Mouse (Mus musculus) midbrain, embryonic 11.5 days (tissue): Measurements from ENCODE around the gene Usp24. TPM values are rescaled to one million over a fixed set of nuclear protein-coding genes. Genes with fewer than 3 reads are reported as not detected.
A peak's percentile ranks its signal among the peaks of the same experiment; 100 is the strongest.
"Not testable (repeated sequence)": the region's sequence is repeated elsewhere in the genome, so short reads cannot be mapped to it uniquely, and the experiment has no call there.

ENCODE experiments used
- ATAC-seq: fragments of 200-750 bp; cut with Nextera tagmentation; 2 replicates; pipeline ENCODE4 v1.8.0; 2017; ENCODE audit warnings: moderate TSS enrichment, moderate library complexity; ENCODE audit not compliant: low FRiP score
- DNase-seq: peaks from one replicate; pipeline ENCODE4 v3.0.0; 2015; ENCODE audit warnings: low spot score; ENCODE audit errors: missing footprints
- H3K27ac ChIP-seq: fragments of 300-500 bp; sonication (generic); 2 replicates; pipeline ENCODE4 v1.5.1; 2014; ENCODE audit warnings: low read depth, low read length
- H3K27me3 ChIP-seq: fragments of 300-500 bp; sonication (generic); 2 replicates; pipeline ENCODE4 v1.6.1; 2014; ENCODE audit warnings: mild to moderate bottlenecking, low read length, moderate library complexity, mixed read lengths; ENCODE audit not compliant: control insufficient read depth, insufficient read depth
- H3K36me3 ChIP-seq: fragments of 300-500 bp; sonication (generic); 2 replicates; pipeline ENCODE4 v1.6.1; 2014; ENCODE audit warnings: mild to moderate bottlenecking, low read length, moderate library complexity, mixed read lengths; ENCODE audit not compliant: control insufficient read depth, insufficient read depth
- H3K4me1 ChIP-seq: fragments of 300-500 bp; sonication (generic); 2 replicates; pipeline ENCODE4 v1.6.1; 2014; ENCODE audit warnings: low read length; ENCODE audit not compliant: control insufficient read depth, insufficient read depth
- H3K4me2 ChIP-seq: fragments of 300-500 bp; sonication (generic); 2 replicates; pipeline ENCODE4 v1.6.1; 2014; ENCODE audit warnings: mild to moderate bottlenecking, moderate library complexity
- H3K4me3 ChIP-seq: fragments of 300-500 bp; sonication (generic); 2 replicates; pipeline ENCODE4 v1.5.1; 2014; ENCODE audit warnings: low read depth, low read length
- H3K9ac ChIP-seq: fragments of 300-500 bp; sonication (generic); 2 replicates; pipeline ENCODE4 v1.6.1; 2014; ENCODE audit warnings: low read length
- H3K9me3 ChIP-seq: fragments of 300-500 bp; sonication (generic); 2 replicates; pipeline ENCODE4 v1.6.1; 2016; ENCODE audit warnings: low read length; ENCODE audit not compliant: control insufficient read depth
- WGBS: fragments of 180-500 bp; shearing (Covaris S2); extraction: QIAGEN DNeasy Blood & Tissue Kit; methylation state at CpG from one replicate; pipeline ENCODE4 v1.1.7; 2014; 5-methylcytosine and 5-hydroxymethylcytosine counted together
- polyA plus RNA-seq: library from polyadenylated mRNA; unstranded; fragments of >200 nt; fragmentation: Nextera tagmentation; extraction: Ambion mirVana; gene quantifications from 2 replicates; pipeline ENCODE4 v1.2.1, GENCODE M21; 2014

Gene Usp24
- polyA plus RNA-seq, 1 experiment from 2014 or later, result 10.0 TPM

GRCm38 (mm10) chr4:106316351-106317178 lies 552 bp downstream of the Usp24 start:
- H3K4me2 ChIP-seq, result peak overlapping the region; percentile 81
- peak overlapping the region; percentile 82 for H3K27ac ChIP-seq
- WGBS, result 0% methylated on average over 80 of the region's 81 CpGs
- peak overlapping the region; percentile 98 for H3K9ac ChIP-seq
- no peaks in the 10 kb centered on the region for H3K27me3 ChIP-seq
- peaks cover 15% of the 10 kb centered on the region for H3K4me1 ChIP-seq
- no peaks in the 10 kb centered on the region for H3K36me3 ChIP-seq
- ATAC-seq (peak; percentile 83), DNase-seq (peak; percentile 97)
- peak overlapping the region; percentile 92 for H3K4me3 ChIP-seq
- H3K9me3 ChIP-seq, result no peaks in the 10 kb centered on the region

GRCm38 (mm10) chr4:106317179-106318055 lies 1.4 kb downstream of the Usp24 start:
- no peak for ATAC-seq
- Histone ChIP-seq H3K36me3 (no peaks in the 10 kb centered on the region), H3K27ac (no peak overlapping the region), H3K4me1 (peaks cover 15% of the 10 kb centered on the region), H3K9me3 (no peaks in the 10 kb centered on the region), H3K27me3 (no peaks in the 10 kb centered on the region), H3K4me2 (peak overlapping the region; percentile 81), H3K4me3 (peak overlapping the region; percentile 92), H3K9ac (peak overlapping the region; percentile 98)
- peak; percentile 91 for DNase-seq
- 25% methylated on average over 19 of the region's 19 CpGs for WGBS

- H3K4me1 ChIP-seq, result peaks cover 15% of the 10 kb centered on the region
- H3K4me2 ChIP-seq, result peak overlapping the region; percentile 81; the same call in 1 of the 2 replicates
- H3K27ac ChIP-seq, result no peak overlapping the region
- 88% methylated on average over 4 of the region's 4 CpGs for WGBS
- no peak overlapping the region for H3K4me3 ChIP-seq
- no peaks in the 10 kb centered on the region for H3K36me3 ChIP-seq
- H3K9ac ChIP-seq, result no peak overlapping the region; the same call in 1 of the 2 replicates
- no peaks in the 10 kb centered on the region for H3K9me3 ChIP-seq
- DNase-seq, result peak; percentile 59
- H3K27me3 ChIP-seq, result no peaks in the 10 kb centered on the region
- ATAC-seq, result no peak
These were observed 2.2 kb downstream of the Usp24 start for GRCm38 (mm10) chr4:106318208-106318607.

DNA sequence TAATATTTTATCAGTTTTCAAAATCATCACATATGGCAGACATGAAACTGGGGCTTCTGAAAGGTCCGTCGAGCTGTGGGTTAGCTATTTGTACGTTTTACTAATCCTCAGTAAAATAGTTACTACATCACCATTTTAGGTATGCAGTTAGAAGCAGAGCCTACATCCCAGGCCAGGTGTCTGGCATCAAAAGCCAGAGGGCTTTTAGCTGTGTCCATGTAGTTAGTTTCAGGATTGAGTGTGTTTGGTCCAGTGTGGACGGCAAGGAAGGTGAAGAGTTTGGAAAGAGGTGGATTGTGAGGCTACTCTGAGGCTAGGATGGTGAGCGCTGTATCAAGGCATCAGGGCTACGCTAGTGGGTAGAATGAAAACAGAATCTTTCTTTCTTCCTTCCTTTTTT lies 3.0 kb downstream of the Usp24 start:
- Histone ChIP-seq H3K9me3 (no peaks in the 10 kb centered on the region), H3K9ac (no peak overlapping the region), H3K4me1 (peaks cover 15% of the 10 kb centered on the region), H3K4me3 (no peak overlapping the region), H3K4me2 (no peak overlapping the region), H3K27ac (no peak overlapping the region), H3K36me3 (no peaks in the 10 kb centered on the region), H3K27me3 (no peaks in the 10 kb centered on the region)
- peak; percentile 79 for DNase-seq
- WGBS, result 88% methylated on average over 6 of the region's 6 CpGs
- no peak for ATAC-seq

- Histone ChIP-seq H3K9me3 (no peaks in the 10 kb centered on the region), H3K27ac (no peak overlapping the region), H3K4me1 (peaks cover 8% of the 10 kb centered on the region), H3K27me3 (no peaks in the 10 kb centered on the region), H3K4me2 (no peak overlapping the region), H3K4me3 (no peak overlapping the region), H3K36me3 (no peaks in the 10 kb centered on the region), H3K9ac (no peak overlapping the region)
- ATAC-seq (no peak), DNase-seq (peak; percentile 76)
- WGBS, result 96% methylated on average over 10 of the region's 10 CpGs
These were observed 6.8 kb downstream of the Usp24 start for GRCm38 (mm10) chr4:106322846-106323245.

- peak; percentile 31 for DNase-seq
- 72% methylated on average over 2 of the region's 2 CpGs for WGBS
- H3K4me2 ChIP-seq, result no peak overlapping the region
- H3K4me1 ChIP-seq, result peaks cover 3% of the 10 kb centered on the region; the same call in 1 of the 2 replicates
- no peak overlapping the region for H3K4me3 ChIP-seq
- H3K9ac ChIP-seq, result no peak overlapping the region
- no peak overlapping the region for H3K27ac ChIP-seq
- ATAC-seq, result no peak
- H3K36me3 ChIP-seq, result no peaks in the 10 kb centered on the region
- no peaks in the 10 kb centered on the region for H3K27me3 ChIP-seq
- H3K9me3 ChIP-seq, result no peaks in the 10 kb centered on the region
These were observed 7.3 kb downstream of the Usp24 start for GRCm38 (mm10) chr4:106323318-106323717.

DNA sequence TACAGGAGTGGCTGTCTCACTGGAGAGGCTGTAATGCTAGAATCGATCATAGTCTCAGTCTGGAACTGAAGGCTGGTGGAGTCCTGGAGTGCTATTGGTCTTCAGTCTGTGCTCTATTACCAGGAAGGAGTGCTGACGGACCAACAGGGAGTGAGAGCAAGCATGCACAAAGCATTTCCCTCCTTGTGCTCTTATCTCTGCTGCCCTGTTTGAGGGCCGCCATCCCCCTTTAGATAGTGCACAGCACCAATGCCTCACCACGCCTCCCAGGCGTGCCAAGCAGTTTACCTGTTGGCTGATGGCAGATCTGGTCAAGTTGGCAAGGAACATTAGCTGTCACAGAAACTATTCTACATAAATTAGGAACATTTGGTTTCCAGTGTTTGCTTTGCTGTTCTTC lies 11.4 kb downstream of the Usp24 start:
- 89% methylated on average over 5 of the region's 5 CpGs for WGBS
- peak; percentile 73 for DNase-seq
- Histone ChIP-seq H3K36me3 (no peaks in the 10 kb centered on the region), H3K9me3 (no peaks in the 10 kb centered on the region), H3K4me2 (no peak overlapping the region), H3K27ac (no peak overlapping the region), H3K9ac (no peak overlapping the region), H3K4me1 (no peaks in the 10 kb centered on the region), H3K27me3 (no peaks in the 10 kb centered on the region), H3K4me3 (no peak overlapping the region)
- ATAC-seq, result no peak

- Histone ChIP-seq H3K27me3 (no peaks in the 10 kb centered on the region), H3K27ac (no peak overlapping the region), H3K9ac (no peak overlapping the region), H3K4me1 (no peaks in the 10 kb centered on the region), H3K9me3 (no peaks in the 10 kb centered on the region), H3K36me3 (no peaks in the 10 kb centered on the region), H3K4me3 (no peak overlapping the region), H3K4me2 (no peak overlapping the region)
- DNase-seq (no peak), ATAC-seq (no peak)
- WGBS, result 97% methylated on average over 4 of the region's 4 CpGs
These were observed 12.7 kb downstream of the Usp24 start for GRCm38 (mm10) chr4:106328704-106329103.

DNA sequence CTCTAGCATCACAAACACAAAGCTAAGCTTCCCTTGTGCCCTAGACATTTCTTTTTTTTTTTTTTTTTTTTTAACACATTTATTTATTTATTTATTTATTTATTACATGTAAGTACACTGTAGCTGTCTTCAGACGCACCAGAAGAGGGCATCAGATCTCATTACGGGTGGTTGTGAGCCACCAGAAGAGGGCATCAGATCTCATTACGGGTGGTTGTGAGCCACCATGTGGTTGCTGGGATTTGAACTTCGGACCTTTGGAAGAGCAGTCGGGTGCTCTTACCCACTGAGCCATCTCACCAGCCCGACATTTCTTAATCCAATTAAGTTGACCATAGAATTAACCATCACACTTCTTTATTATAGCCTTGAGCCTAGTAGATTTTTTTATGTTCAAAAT lies 13.2 kb downstream of the Usp24 start:
- not testable (repeated sequence) for DNase-seq, H3K27ac ChIP-seq, H3K4me3 ChIP-seq, H3K27me3 ChIP-seq, H3K4me1 ChIP-seq, H3K9ac ChIP-seq, H3K36me3 ChIP-seq, H3K4me2 ChIP-seq, ATAC-seq, H3K9me3 ChIP-seq
- 91% methylated on average over 6 of the region's 6 CpGs for WGBS
